Mouse (Mus musculus): ENCODE results near the gene D6Ertd527e.

DNA sequence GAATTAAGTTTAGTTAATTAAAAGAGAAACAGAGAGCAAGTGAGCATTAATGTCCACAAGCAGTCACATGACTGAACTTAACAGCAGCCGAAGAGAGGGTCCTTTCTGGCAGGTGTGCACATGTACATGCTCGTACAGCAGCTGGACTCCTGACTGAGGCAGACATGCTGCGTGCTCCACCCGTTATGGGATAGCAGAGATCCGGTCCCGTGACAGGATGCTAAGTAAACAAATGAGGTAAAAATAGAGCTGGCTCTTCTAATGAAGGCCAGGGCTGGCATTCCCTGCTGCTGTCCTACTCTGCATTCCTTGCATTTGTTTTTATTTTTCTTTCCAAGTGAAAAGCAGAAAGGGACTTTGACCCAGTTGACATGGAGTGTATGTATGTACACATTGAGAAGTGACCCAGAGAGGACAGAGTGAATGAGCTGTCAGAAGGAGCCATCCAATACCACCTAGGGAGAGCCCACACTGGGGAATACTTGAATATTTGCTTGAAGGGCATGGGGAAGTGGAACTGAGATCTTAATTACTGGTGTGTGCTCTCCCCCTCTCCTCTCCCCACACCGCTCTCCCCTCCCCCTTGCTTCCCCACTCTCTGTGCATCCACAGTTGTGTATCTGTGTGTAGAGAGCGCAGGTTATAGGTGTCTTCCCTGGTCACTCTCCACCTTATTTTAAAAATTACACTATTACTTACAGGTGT, 22.7 kb downstream of the D6Ertd527e start:
- TF ChIP-seq POLR2A (IDR thresholded peaks at IDR 0.05; ENCODE audit: control insufficient read depth, extremely low read depth, insufficient read depth, low read length, poor library complexity) (no peak), CTCF (IDR thresholded peaks at IDR 0.05; ENCODE audit: borderline replicate concordance, control insufficient read depth, extremely low read depth, insufficient read depth, low read length, poor library complexity) (no peak)
